Mouse (Mus musculus) intestine, embryonic 16.5 days (tissue): ENCODE measurements around the gene Lix1l. TPM values are rescaled to one million over a fixed set of nuclear protein-coding genes. Genes with fewer than 3 reads are reported as not detected.

Experiments used
- ATAC-seq: fragments of 200-750 bp; cut with Nextera tagmentation; 2 replicates; pipeline ENCODE4 v1.8.0; 2017; ENCODE audit warnings: moderate TSS enrichment, moderate library complexity
- H3K27ac ChIP-seq: fragments of 300-500 bp; sonication (generic); 2 replicates; pipeline ENCODE4 v1.5.1; 2014; ENCODE audit warnings: mild to moderate bottlenecking, low read length
- H3K27me3 ChIP-seq: fragments of 300-500 bp; sonication (generic); replicated peaks from 2 replicates; pipeline ENCODE4 v1.6.1; 2014; ENCODE audit warnings: low read length, control low read depth, mixed read lengths; ENCODE audit not compliant: control insufficient read depth, insufficient read depth
- H3K36me3 ChIP-seq: fragments of 300-500 bp; sonication (generic); 2 replicates; pipeline ENCODE4 v1.6.1; 2014; ENCODE audit warnings: low read length, control low read depth; ENCODE audit not compliant: control insufficient read depth, insufficient read depth
- H3K4me1 ChIP-seq: fragments of 300-500 bp; sonication (generic); 2 replicates; pipeline ENCODE4 v1.6.1; 2014; ENCODE audit warnings: low read length, control low read depth, mixed read lengths; ENCODE audit not compliant: control insufficient read depth, insufficient read depth
- H3K4me2 ChIP-seq: fragments of 300-500 bp; sonication (generic); 2 replicates; pipeline ENCODE4 v1.6.1; 2014; ENCODE audit warnings: low read depth, low read length, control low read depth
- H3K4me3 ChIP-seq: fragments of 300-500 bp; sonication (generic); 2 replicates; pipeline ENCODE4 v1.5.1; 2014; ENCODE audit warnings: mild to moderate bottlenecking, low read length
- H3K9ac ChIP-seq: fragments of 300-500 bp; sonication (generic); 2 replicates; pipeline ENCODE4 v1.6.1; 2014; ENCODE audit warnings: low read depth, low read length
- H3K9me3 ChIP-seq: fragments of 300-500 bp; sonication (generic); 2 replicates; pipeline ENCODE4 v1.6.1; 2016; ENCODE audit warnings: low read length, control low read depth; ENCODE audit not compliant: control insufficient read depth
- whole genome bisulfite sequencing: fragments of 180-500 bp; shearing (Covaris S2); extraction: QIAGEN DNeasy Blood & Tissue Kit; methylation state at CpG from one replicate; pipeline ENCODE4 v1.1.7; 2014; 5-methylcytosine and 5-hydroxymethylcytosine counted together
- polyA plus RNA-seq: library from polyadenylated mRNA; unstranded; fragments of >200 nt; fragmentation: Nextera tagmentation; extraction: Ambion mirVana; gene quantifications from 2 replicates; pipeline ENCODE4 v1.2.1, GENCODE M21; 2015

Lix1l gene
- polyA plus RNA-seq, 1 experiment from 2014 or later: 4.8 TPM

GRCm38 (mm10) chr3:96571896-96572698 is 28.9 kb upstream of the Lix1l start:
- Histone ChIP-seq H3K9ac (no peak overlapping the region), H3K36me3 (no peaks in the 10 kb centered on the region), H3K4me1 (peaks cover 13% of the 10 kb centered on the region), H3K27me3 (no peaks in the 10 kb centered on the region), H3K4me3 (no peak overlapping the region), H3K9me3 (no peaks in the 10 kb centered on the region), H3K27ac (peak overlapping the region; percentile 33; the same call in 1 of the 2 replicates), H3K4me2 (no peak overlapping the region)
- no peak for ATAC-seq
- 76% methylated on average over 16 of the region's 16 CpGs for WGBS

- H3K9me3 ChIP-seq: no peaks in the 10 kb centered on the region
- ATAC-seq: no peak
- H3K9ac ChIP-seq: no peak overlapping the region; the same call in 1 of the 2 replicates
- H3K4me2 ChIP-seq: no peak overlapping the region
- no peaks in the 10 kb centered on the region for H3K36me3 ChIP-seq
- 74% methylated on average over 19 of the region's 19 CpGs for WGBS
- no peak overlapping the region for H3K4me3 ChIP-seq
- H3K27me3 ChIP-seq: no peaks in the 10 kb centered on the region
- peak overlapping the region; percentile 25; the same call in 1 of the 2 replicates for H3K27ac ChIP-seq
- peaks cover 16% of the 10 kb centered on the region for H3K4me1 ChIP-seq
Measured at GRCm38 (mm10) chr3:96573611-96574511, 27.1 kb upstream of the Lix1l start.

- peak overlapping the region; percentile 46 for H3K4me2 ChIP-seq
- H3K4me3 ChIP-seq: no peak overlapping the region
- no peaks in the 10 kb centered on the region for H3K36me3 ChIP-seq
- H3K9me3 ChIP-seq: no peaks in the 10 kb centered on the region
- WGBS: 63% methylated on average over 8 of the region's 8 CpGs
- ATAC-seq: peak; percentile 43
- H3K4me1 ChIP-seq: peaks cover 16% of the 10 kb centered on the region
- H3K27ac ChIP-seq: peak overlapping the region; percentile 96
- no peaks in the 10 kb centered on the region for H3K27me3 ChIP-seq
- no peak overlapping the region for H3K9ac ChIP-seq
Measured at GRCm38 (mm10) chr3:96575272-96575984, 25.5 kb upstream of the Lix1l start.

- peaks cover 16% of the 10 kb centered on the region for H3K4me1 ChIP-seq
- WGBS: 26% methylated on average over 14 of the region's 14 CpGs
- ATAC-seq: peak; percentile 60
- H3K27me3 ChIP-seq: no peaks in the 10 kb centered on the region
- peak overlapping the region; percentile 42 for H3K9ac ChIP-seq
- peak overlapping the region; percentile 21 for H3K4me3 ChIP-seq
- peak overlapping the region; percentile 96 for H3K27ac ChIP-seq
- peak overlapping the region; percentile 46 for H3K4me2 ChIP-seq
- no peaks in the 10 kb centered on the region for H3K36me3 ChIP-seq
- no peaks in the 10 kb centered on the region for H3K9me3 ChIP-seq
Measured at GRCm38 (mm10) chr3:96576005-96576658, 24.8 kb upstream of the Lix1l start.

- Histone ChIP-seq H3K4me3 (peak within 1 kb of the TSS; percentile 21), H3K36me3 (no peaks in the 10 kb centered on the region), H3K27me3 (no peaks in the 10 kb centered on the region), H3K9ac (peak within 1 kb of the TSS; percentile 60), H3K9me3 (no peaks in the 10 kb centered on the region), H3K4me1 (peaks cover 12% of the 10 kb centered on the region), H3K4me2 (peak within 1 kb of the TSS; percentile 46), H3K27ac (peak within 1 kb of the TSS; percentile 96)
- 9% methylated on average over 17 of the region's 17 CpGs for WGBS
- peak; percentile 88 for ATAC-seq
Measured at GRCm38 (mm10) chr3:96576690-96577541, 24.0 kb upstream of the Lix1l start, which contains the start of gene Gm16253. TSS of gene Gm16253 (plus strand) at chr3:96576984.

GRCm38 (mm10) chr3:96577566-96577965 is 23.4 kb upstream of the Lix1l start:
- peaks cover 11% of the 10 kb centered on the region for H3K4me1 ChIP-seq
- peak overlapping the region; percentile 96 for H3K27ac ChIP-seq
- no peak overlapping the region for H3K4me3 ChIP-seq
- WGBS: 61% methylated on average over 4 of the region's 4 CpGs
- H3K9ac ChIP-seq: peak overlapping the region; percentile 60
- peak overlapping the region; percentile 46; the same call in 1 of the 2 replicates for H3K4me2 ChIP-seq
- no peaks in the 10 kb centered on the region for H3K27me3 ChIP-seq
- H3K36me3 ChIP-seq: no peaks in the 10 kb centered on the region
- no peaks in the 10 kb centered on the region for H3K9me3 ChIP-seq
- ATAC-seq: no peak

- Histone ChIP-seq H3K4me2 (no peak overlapping the region), H3K4me3 (no peak overlapping the region), H3K36me3 (no peaks in the 10 kb centered on the region), H3K27me3 (no peaks in the 10 kb centered on the region), H3K27ac (peak overlapping the region; percentile 19; the same call in 1 of the 2 replicates), H3K4me1 (peaks cover 11% of the 10 kb centered on the region), H3K9ac (no peak overlapping the region), H3K9me3 (no peaks in the 10 kb centered on the region)
- ATAC-seq: no peak
- WGBS: 84% methylated on average over 12 of the region's 12 CpGs
Measured at GRCm38 (mm10) chr3:96578561-96579238, 22.2 kb upstream of the Lix1l start.
